In genomic region chr14:57397221-57397620, GRCm38 (mm10) we compare ENCODE assay signal across 17 mouse cellular contexts. TPM values are rescaled to one million over a fixed set of nuclear protein-coding genes. Genes with fewer than 3 reads are reported as not detected.
A peak's percentile ranks its signal among the peaks of the same experiment; 100 is the strongest.
DNase-seq lines count a peak whose midpoint lies in the region; ATAC-seq and TF ChIP-seq lines count a peak whose summit lies in the region.
"Had no signal": no experiment of that assay in that cellular context is flagged by ENCODE, and none has a peak within 500 bp of the region (broad histone marks: within the 10 kb centered on the region; RNA-seq: fewer than 3 reads in every experiment).

No protein-coding gene starts in this region.

- no peak overlapping the region for H3K4me3 ChIP-seq in limb, embryonic 13.5 days
- no peak overlapping the region for H3K4me3 ChIP-seq in limb, embryonic 10.5 days
- H3K4me3 ChIP-seq in kidney, adult 2 months (ENCODE audit: insufficient read depth, low read depth, low read length), result peak overlapping the region; percentile 59
- no peak overlapping the region for H3K4me3 ChIP-seq in stomach, embryonic 16.5 days (replicated peaks; ENCODE audit: low read length)

- no peak for TF ChIP-seq POLR2A in kidney, adult 2 months (IDR thresholded peaks at IDR 0.05; ENCODE audit: low read depth, low read length)

- H3K27me3 ChIP-seq in limb, embryonic 13.5 days, result no peaks in the 10 kb centered on the region
- H3K27me3 ChIP-seq in limb, embryonic 10.5 days (ENCODE audit: low read depth, poor library complexity, severe bottlenecking), result peaks cover 14% of the 10 kb centered on the region
- H3K27me3 ChIP-seq in kidney, adult 2 months (replicated peaks; ENCODE audit: control insufficient read depth, insufficient read depth, low read length), result no peaks in the 10 kb centered on the region
- no peaks in the 10 kb centered on the region for H3K27me3 ChIP-seq in stomach, embryonic 16.5 days (ENCODE audit: control insufficient read depth, insufficient read depth, low read length)
- H3K27me3 ChIP-seq: lung, embryonic 15.5 days had no signal

- H3K4me2 ChIP-seq in limb, embryonic 13.5 days (replicated peaks), result peak overlapping the region; percentile 81
- 0 out of 2 replicates have a peak overlapping the region, but pooled peaks have one; percentile 91 for H3K4me2 ChIP-seq in stomach, embryonic 16.5 days (ENCODE audit: low read depth, low read length)

- no peak overlapping the region for H3K9ac ChIP-seq in limb, embryonic 13.5 days
- H3K9ac ChIP-seq in stomach, embryonic 16.5 days (ENCODE audit: low read length), result no peak overlapping the region

- no peaks in the 10 kb centered on the region for H3K36me3 ChIP-seq in limb, embryonic 13.5 days
- no peaks in the 10 kb centered on the region for H3K36me3 ChIP-seq in limb, embryonic 10.5 days
- H3K36me3 ChIP-seq in kidney, adult 2 months (ENCODE audit: control insufficient read depth, insufficient read depth, low read length), result no peaks in the 10 kb centered on the region
- no peaks in the 10 kb centered on the region for H3K36me3 ChIP-seq in stomach, embryonic 16.5 days (ENCODE audit: control insufficient read depth, insufficient read depth, low read length)
- H3K36me3 ChIP-seq: hindbrain, embryonic 15.5 days; lung, embryonic 15.5 days; midbrain, embryonic 12.5 days had no signal

- no peak for DNase-seq in limb, embryonic 10.5 days (ENCODE audit: low spot score)
- peak; percentile 91 for DNase-seq in kidney, adult 2 months
- peak; percentile 71 to 84 for DNase-seq in kidney, postnatal 36 days
- no peak for DNase-seq in cerebellum, adult 11-12 months
- DNase-seq in right cerebral cortex, postnatal 4 days, result no peak
- no peak for DNase-seq in left cerebral cortex, postnatal 4 days
- DNase-seq: adrenal gland, adult 8-10 months; cerebellum, adult 11 months; forebrain, postnatal 0 days; gastrocnemius, postnatal 14 days; heart, postnatal 14 days; thymus, adult 18-20 months had no signal

- 81% methylated on average over 5 of the region's 5 CpGs for WGBS in limb, embryonic 13.5 days
- WGBS in limb, embryonic 10.5 days, result 85% methylated on average over 5 of the region's 5 CpGs
- WGBS in kidney, adult 2 months, result 58% methylated on average over 5 of the region's 5 CpGs
- 83% methylated on average over 5 of the region's 5 CpGs for WGBS in stomach, embryonic 16.5 days

- no peaks in the 10 kb centered on the region for H3K9me3 ChIP-seq in limb, embryonic 13.5 days
- no peaks in the 10 kb centered on the region for H3K9me3 ChIP-seq in limb, embryonic 10.5 days (replicated peaks)
- H3K9me3 ChIP-seq in stomach, embryonic 16.5 days (replicated peaks; ENCODE audit: control insufficient read depth, low read length), result no peaks in the 10 kb centered on the region
- H3K9me3 ChIP-seq: hindbrain, embryonic 15.5 days; lung, embryonic 15.5 days; midbrain, embryonic 12.5 days had no signal

- H3K4me1 ChIP-seq in limb, embryonic 13.5 days, result 0 out of 2 replicates have a peak, but pooled peaks cover 12% of the 10 kb centered on the region
- H3K4me1 ChIP-seq in limb, embryonic 10.5 days, result peaks cover 10% of the 10 kb centered on the region
- H3K4me1 ChIP-seq in kidney, adult 2 months (ENCODE audit: control insufficient read depth, insufficient read depth, low read length), result peaks cover 11% of the 10 kb centered on the region
- no peaks in the 10 kb centered on the region for H3K4me1 ChIP-seq in stomach, embryonic 16.5 days (ENCODE audit: control insufficient read depth, insufficient read depth, low read length)

- no peak for TF ChIP-seq CTCF in kidney, adult 2 months (conservative IDR thresholded peaks at IDR 0.05; ENCODE audit: insufficient read depth, insufficient read length, low read depth, low read length)

- H3K27ac ChIP-seq in limb, embryonic 13.5 days, result no peak overlapping the region
- no peak overlapping the region for H3K27ac ChIP-seq in limb, embryonic 10.5 days
- peak overlapping the region; percentile 90 for H3K27ac ChIP-seq in kidney, adult 2 months (ENCODE audit: insufficient read depth, low read depth, low read length)
- no peak overlapping the region for H3K27ac ChIP-seq in stomach, embryonic 16.5 days (ENCODE audit: low read length)
- H3K27ac ChIP-seq: hindbrain, embryonic 15.5 days; lung, embryonic 15.5 days; midbrain, embryonic 12.5 days had no signal

- intact Hi-C loops in left cerebral cortex, postnatal 4 days (cut with DNase I), result no loop called here

- no peak for ATAC-seq in limb, embryonic 13.5 days (ENCODE audit: low FRiP score, low read depth)
- ATAC-seq in stomach, embryonic 16.5 days (ENCODE audit: insufficient read depth, low FRiP score), result no peak
- ATAC-seq: forebrain, postnatal 0 days had no signal

RNA-seq across cellular contexts. Expression of gene Cryl1, which starts 1.1 kb away (rescaled TPM):
- 28.6 and 30.0 TPM in 2 replicates for polyA plus RNA-seq in limb, embryonic 13.5 days (2015; fragmentation: Nextera tagmentation; extraction: Ambion mirVana)
- 9.3 and 12.7 TPM in 2 replicates for polyA plus RNA-seq in limb, embryonic 10.5 days (2016; fragmentation: Nextera tagmentation; extraction: Ambion mirVana)
- polyA plus RNA-seq in kidney, adult 2 months (2012; rRNA removed), result 577 and 580 TPM in 2 replicates
- polyA plus RNA-seq in stomach, embryonic 16.5 days (2015; fragmentation: Nextera tagmentation; extraction: Ambion mirVana), result 41.0 and 42.3 TPM in 2 replicates
- total RNA-seq in left cerebral cortex, postnatal 4 days (2021), result 10 to 100 TPM; 15.0 to 16.6 TPM

RNA-seq across cellular contexts. Expression of gene Ift88, which starts 26.6 kb away (rescaled TPM):
- 19.0 and 21.5 TPM in 2 replicates for polyA plus RNA-seq in limb, embryonic 13.5 days (2015; fragmentation: Nextera tagmentation; extraction: Ambion mirVana)
- polyA plus RNA-seq in limb, embryonic 10.5 days (2016; fragmentation: Nextera tagmentation; extraction: Ambion mirVana), result 8.3 and 11.4 TPM in 2 replicates
- 5.9 and 6.7 TPM in 2 replicates for polyA plus RNA-seq in kidney, adult 2 months (2012; rRNA removed)
- 8.2 and 12.2 TPM in 2 replicates for polyA plus RNA-seq in stomach, embryonic 16.5 days (2015; fragmentation: Nextera tagmentation; extraction: Ambion mirVana)
- total RNA-seq in left cerebral cortex, postnatal 4 days (2021), result 10 to 100 TPM; 17.0 to 19.4 TPM

Comparison
In these comparisons a context has a peak if more than half of its experiments do, and no peak if none do; other contexts are left out.
1. DNase-seq: peak in kidney, adult 2 months (single experiment) and kidney, postnatal 36 days (2 of 2); none in limb, embryonic 10.5 days (single experiment), cerebellum, adult 11-12 months (single experiment), right cerebral cortex, postnatal 4 days (single experiment) and left cerebral cortex, postnatal 4 days (single experiment).
2. RNA of gene Cryl1, which starts 1.1 kb away (polyA plus RNA-seq): 577 to 580 TPM in kidney, adult 2 months; 41.0 to 42.3 TPM in stomach, embryonic 16.5 days, 28.6 to 30.0 TPM in limb, embryonic 13.5 days and 9.3 to 12.7 TPM in limb, embryonic 10.5 days; every median in the first group is over 10 times any median in the second.